Mouse (Mus musculus): ENCODE data around the gene Grin3b.

The Grin3b gene

GRCm38 (mm10) chr10:80019471-80020131, 49.1 kb downstream of the Grin3b start:
- DNase-seq = no peak

- no peak for DNase-seq
These were observed 49.7 kb downstream of the Grin3b start for GRCm38 (mm10) chr10:80020191-80020590.

- no peak for DNase-seq
These were observed 50.2 kb downstream of the Grin3b start for GRCm38 (mm10) chr10:80020603-80021319.

GRCm38 (mm10) chr10:80021320-80021641, 50.8 kb downstream of the Grin3b start:
- no peak for DNase-seq

- peak in 1 of 2 experiments; percentile 64 for DNase-seq
These were observed 51.6 kb downstream of the Grin3b start for GRCm38 (mm10) chr10:80022164-80022563.

- DNase-seq = no peak
These were observed 52.3 kb downstream of the Grin3b start for GRCm38 (mm10) chr10:80022806-80023205.

GRCm38 (mm10) chr10:80023758-80024157, 53.2 kb downstream of the Grin3b start:
- no peak for DNase-seq

GRCm38 (mm10) chr10:80024229-80025043, 53.9 kb downstream of the Grin3b start:
- DNase-seq = peak; percentile 74 to 88

- DNase-seq = peak in 1 of 2 experiments; percentile 48
These were observed 54.5 kb downstream of the Grin3b start for GRCm38 (mm10) chr10:80025044-80025347.

- no peak for DNase-seq
These were observed 54.9 kb downstream of the Grin3b start for GRCm38 (mm10) chr10:80025463-80025862.

GRCm38 (mm10) chr10:80025889-80026288, 55.4 kb downstream of the Grin3b start:
- DNase-seq = peak in 1 of 2 experiments; percentile 57
